Mouse (Mus musculus) spleen, postnatal 14 days (tissue): ENCODE results near the gene Gm8332.
"Not testable (repeated sequence)": the region's sequence is repeated elsewhere in the genome, so short reads cannot be mapped to it uniquely, and the experiment has no call there.

Experiments
- DNase-seq, 2 experiments: peaks; one replicate each; pipeline ENCODE4 v3.0.0; 2021 to 2022; ENCODE audit warnings: low spot score in 2 of 2

Gm8332 gene

GRCm38 (mm10) chr12:88250000-88250399, at the start of gene Gm8332:
Gene Gm8332, minus strand, starts transcription at chr12:88250100.
- DNase-seq = not testable (repeated sequence)

GRCm38 (mm10) chr12:88297171-88297570, 47.3 kb upstream of the Gm8332 start:
- DNase-seq = not testable (repeated sequence)

- not testable (repeated sequence) for DNase-seq
Measured at GRCm38 (mm10) chr12:88293082-88293481, 43.2 kb upstream of the Gm8332 start.

- not testable (repeated sequence) for DNase-seq
Measured at GRCm38 (mm10) chr12:88285224-88285623, 35.3 kb upstream of the Gm8332 start.

- not testable (repeated sequence) for DNase-seq
Measured at GRCm38 (mm10) chr12:88274400-88274799, 24.5 kb upstream of the Gm8332 start, which contains the start of gene Gm5662. Gene Gm5662, minus strand, starts transcription at chr12:88274500.

GRCm38 (mm10) chr12:88257241-88257640, 7.3 kb upstream of the Gm8332 start:
- DNase-seq = no peak

- DNase-seq = not testable (repeated sequence)
Measured at GRCm38 (mm10) chr12:88255917-88256316, 6.0 kb upstream of the Gm8332 start.

- not testable (repeated sequence) for DNase-seq
Measured at GRCm38 (mm10) chr12:88245786-88246185, 4.1 kb downstream of the Gm8332 start.

GRCm38 (mm10) chr12:88242940-88243339, 7.0 kb downstream of the Gm8332 start:
- DNase-seq = not testable (repeated sequence)

GRCm38 (mm10) chr12:88219445-88219844, 30.5 kb downstream of the Gm8332 start:
- DNase-seq = no peak

GRCm38 (mm10) chr12:88218059-88218458, 31.8 kb downstream of the Gm8332 start:
- not testable (repeated sequence) for DNase-seq

- no peak for DNase-seq
Measured at GRCm38 (mm10) chr12:88214641-88215040, 35.3 kb downstream of the Gm8332 start.

GRCm38 (mm10) chr12:88211458-88211857, 38.4 kb downstream of the Gm8332 start:
- DNase-seq = not testable (repeated sequence)

- no peak for DNase-seq
Measured at GRCm38 (mm10) chr12:88202856-88203255, 47.0 kb downstream of the Gm8332 start.
